Mouse (Mus musculus) embryonic fibroblast, embryonic 13.5 days (primary cell): Measurements from ENCODE around the gene Cnpy1.

Experiments
- CTCF ChIP-seq: IDR thresholded peaks from 2 replicates; pipeline ENCODE4 v1.5.1; 2011; ENCODE audit warnings: mild to moderate bottlenecking, control low read depth, low read length, moderate library complexity, borderline replicate concordance; ENCODE audit not compliant: insufficient read depth
- POLR2A ChIP-seq: IDR thresholded peaks from 2 replicates; pipeline ENCODE4 v1.6.1; 2011; ENCODE audit warnings: low read depth, mild to moderate bottlenecking, control low read depth, low read length, moderate library complexity

- no peak for TF ChIP-seq CTCF
- TF ChIP-seq POLR2A: no peak
Observed at GRCm38 (mm10) chr5:28174876-28175569, 70.6 kb downstream of the Cnpy1 start.
